Mouse (Mus musculus) erythroblast, embryonic 14.5 days (primary cell): Measurements from ENCODE around the gene Ces1a.

Source experiments
- GATA1 ChIP-seq: IDR thresholded peaks from 2 replicates; pipeline ENCODE4 v1.6.1; 2012; ENCODE audit warnings: low read length, inconsistent platforms, mixed read lengths
- TAL1 ChIP-seq: IDR thresholded peaks from 3 replicates; pipeline ENCODE4 v1.6.1; 2012; ENCODE audit warnings: low read length, inconsistent platforms, mixed read lengths

GRCm38 (mm10) chr8:93021738-93022137 is 26.3 kb downstream of the Ces1a start:
- no peak for TF ChIP-seq GATA1
- TF ChIP-seq TAL1 = no peak
